Mouse (Mus musculus) kidney, adult 2 months (tissue): ENCODE measurements around the gene Col20a1.

Source experiments
- CTCF ChIP-seq: fragments of 200-500 bp; conservative IDR thresholded peaks from 2 replicates; pipeline ENCODE4 v1.5.1; 2011; ENCODE audit warnings: low read depth, mild to moderate bottlenecking, control low read depth, low read length, moderate library complexity, mixed read lengths; ENCODE audit not compliant: insufficient read depth, insufficient read length
- POLR2A ChIP-seq: fragments of 200-500 bp; IDR thresholded peaks from one replicate; pipeline ENCODE4 v1.6.1; 2011; ENCODE audit warnings: low read depth, low read length, control low read depth

GRCm38 (mm10) chr2:181057341-181057740 lies 71.0 kb downstream of the Col20a1 start:
- TF ChIP-seq CTCF (no peak), POLR2A (no peak)
